Mouse (Mus musculus) liver, embryonic 11.5 days (tissue): ENCODE results near the gene Fn3k. TPM values are rescaled to one million over a fixed set of nuclear protein-coding genes. Genes with fewer than 3 reads are reported as not detected.

Source experiments
- ATAC-seq: fragments of 200-750 bp; cut with Nextera tagmentation; replicated peaks from 2 replicates; pipeline ENCODE4 v1.8.0; 2017; ENCODE audit warnings: moderate number of reproducible peaks, mild to moderate bottlenecking, moderate TSS enrichment, moderate library complexity; ENCODE audit not compliant: low FRiP score
- DNase-seq: peaks from one replicate; pipeline ENCODE4 v3.0.0-alpha.2; 2017; ENCODE audit warnings: low spot score
- H3K27ac ChIP-seq: fragments of 300-500 bp; sonication (generic); 2 replicates; pipeline ENCODE4 v1.5.1; 2014; ENCODE audit warnings: mild to moderate bottlenecking, low read depth, low read length, control low read depth
- H3K27me3 ChIP-seq: fragments of 300-500 bp; sonication (generic); replicated peaks from 2 replicates; pipeline ENCODE4 v1.6.1; 2014; ENCODE audit warnings: low read length, mixed read lengths; ENCODE audit not compliant: control insufficient read depth, insufficient read depth
- H3K36me3 ChIP-seq: fragments of 300-500 bp; sonication (generic); 2 replicates; pipeline ENCODE4 v1.6.1; 2014; ENCODE audit warnings: mild to moderate bottlenecking, low read length, moderate library complexity, mixed read lengths; ENCODE audit not compliant: control insufficient read depth, insufficient read depth
- H3K4me1 ChIP-seq: fragments of 300-500 bp; sonication (generic); replicated peaks from 2 replicates; pipeline ENCODE4 v1.6.1; 2014; ENCODE audit warnings: low read length, mixed read lengths; ENCODE audit not compliant: control insufficient read depth, insufficient read depth
- H3K4me2 ChIP-seq: fragments of 300-500 bp; sonication (generic); 2 replicates; pipeline ENCODE4 v1.6.1; 2014; ENCODE audit warnings: mild to moderate bottlenecking, control low read depth, moderate library complexity
- H3K4me3 ChIP-seq: fragments of 300-500 bp; sonication (generic); 2 replicates; pipeline ENCODE4 v1.5.1; 2014; ENCODE audit warnings: low read depth, low read length, control low read depth
- H3K9ac ChIP-seq: fragments of 300-500 bp; sonication (generic); 2 replicates; pipeline ENCODE4 v1.6.1; 2014; ENCODE audit warnings: low read depth, low read length, control low read depth
- H3K9me3 ChIP-seq: fragments of 300-500 bp; sonication (generic); 2 replicates; pipeline ENCODE4 v1.6.1; 2016; ENCODE audit warnings: low read length, inconsistent platforms, mixed read lengths; ENCODE audit not compliant: control insufficient read depth
- WGBS: fragments of 180-500 bp; shearing (Covaris S2); extraction: QIAGEN DNeasy Blood & Tissue Kit; methylation state at CpG from one replicate; pipeline ENCODE4 v1.1.7; 2014; 5-methylcytosine and 5-hydroxymethylcytosine counted together
- microRNA-seq: library from miRNA; unstranded; fragments of <30 nt; microRNA quantifications from one replicate; pipeline ENCODE4, GENCODE M21; 2017; ENCODE audit warnings: borderline number of aligned reads
- polyA plus RNA-seq: library from polyadenylated mRNA; unstranded; fragments of >200 nt; fragmentation: Nextera tagmentation; extraction: Ambion mirVana; gene quantifications from 2 replicates; pipeline ENCODE4 v1.2.1, GENCODE M21; 2014

Fn3k gene
- polyA plus RNA-seq, 1 experiment from 2014 or later = 4.7 TPM

DNA sequence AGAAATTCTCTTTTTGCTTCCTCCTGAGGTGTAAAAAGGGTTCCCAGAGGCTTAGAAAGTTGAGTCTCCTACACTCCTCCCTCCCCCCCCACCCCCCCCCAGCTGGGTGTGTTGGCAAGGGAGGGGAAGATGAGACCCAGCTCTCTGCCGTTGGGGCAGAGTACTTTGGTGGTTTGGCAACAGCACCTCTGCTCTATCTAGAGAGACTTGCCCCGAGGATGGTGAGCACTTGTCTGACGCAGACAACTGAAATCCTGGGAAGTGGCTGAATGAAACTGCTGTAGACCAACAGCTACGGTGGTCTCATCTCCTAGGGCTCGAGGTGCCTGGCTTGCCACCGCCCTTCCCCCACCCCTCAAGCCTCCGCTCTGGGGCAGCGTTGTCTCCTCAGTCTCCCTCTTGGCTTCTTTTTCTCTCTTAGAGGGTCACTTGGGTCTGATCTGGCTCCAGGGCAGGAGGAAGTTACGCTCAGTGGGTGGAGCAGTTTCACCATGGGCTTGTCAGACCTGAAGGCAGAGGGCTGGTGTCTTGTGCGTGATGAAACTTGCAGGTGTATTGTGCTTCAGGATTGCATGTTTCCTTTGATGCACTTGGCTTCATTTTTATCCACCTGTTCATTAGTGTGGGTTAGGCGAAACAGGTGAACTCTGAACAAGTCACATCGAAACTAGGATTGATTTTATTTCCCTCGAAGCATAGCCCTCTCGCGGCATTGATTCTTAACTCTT lies 44.9 kb downstream of the Fn3k start:
- Histone ChIP-seq H3K4me2 (no peak overlapping the region), H3K4me3 (no peak overlapping the region), H3K27me3 (no peaks in the 10 kb centered on the region), H3K4me1 (no peaks in the 10 kb centered on the region; the same call in 1 of the 2 replicates), H3K27ac (no peak overlapping the region), H3K9ac (no peak overlapping the region), H3K9me3 (no peaks in the 10 kb centered on the region), H3K36me3 (peaks cover 4% of the 10 kb centered on the region; the same call in 1 of the 2 replicates)
- ATAC-seq = no peak
- WGBS = 89% methylated on average over 15 of the region's 15 CpGs
- DNase-seq = no peak

DNA sequence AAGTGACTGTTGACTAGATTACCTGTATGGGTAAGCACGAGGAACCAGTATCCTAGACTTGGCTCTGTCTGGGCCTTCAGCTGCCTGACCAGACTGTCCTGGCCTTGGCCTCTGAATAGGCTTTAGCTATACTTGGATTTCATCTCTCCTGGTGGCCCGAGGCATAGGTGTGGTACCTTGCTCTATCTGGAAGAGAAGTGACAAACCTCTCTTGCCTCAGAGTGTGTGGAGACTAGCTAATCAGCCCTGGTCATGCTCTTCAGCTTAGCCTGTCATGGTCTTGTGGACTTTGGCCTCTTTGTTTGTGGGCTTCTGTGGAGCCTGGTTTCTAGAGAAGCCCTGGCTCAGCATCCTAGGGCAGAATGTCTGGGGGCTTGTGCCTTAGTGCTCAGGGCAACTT lies 46.4 kb downstream of the Fn3k start:
- H3K4me2 ChIP-seq = no peak overlapping the region
- no peak overlapping the region for H3K4me3 ChIP-seq
- no peaks in the 10 kb centered on the region for H3K27me3 ChIP-seq
- 88% methylated on average over 2 of the region's 2 CpGs for WGBS
- H3K27ac ChIP-seq = no peak overlapping the region
- H3K4me1 ChIP-seq = no peaks in the 10 kb centered on the region; the same call in 1 of the 2 replicates
- ATAC-seq (no peak; the same call in 1 of the 2 replicates), DNase-seq (no peak)
- peaks cover 3% of the 10 kb centered on the region; the same call in 1 of the 2 replicates for H3K36me3 ChIP-seq
- H3K9me3 ChIP-seq = no peaks in the 10 kb centered on the region
- no peak overlapping the region for H3K9ac ChIP-seq

DNA sequence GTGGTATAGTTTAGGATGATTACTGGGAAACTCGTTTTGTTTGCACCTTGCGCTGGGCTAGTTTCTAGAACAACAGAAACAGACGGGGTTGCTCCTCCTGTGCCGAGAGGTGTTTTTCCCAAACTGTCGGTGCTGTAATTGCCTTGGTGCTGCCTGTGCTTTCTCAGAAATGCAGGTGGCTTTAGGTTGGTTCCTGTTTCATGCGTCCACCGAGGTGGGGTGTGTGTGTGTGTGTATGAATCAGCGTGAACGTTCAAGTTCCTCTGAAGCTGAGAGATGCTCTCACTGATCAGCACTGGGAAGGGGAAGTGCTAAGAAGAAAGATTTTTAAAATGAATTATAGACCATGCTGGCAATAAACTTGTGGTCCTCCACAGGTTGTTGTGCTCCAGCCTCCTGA lies 51.2 kb downstream of the Fn3k start:
- Histone ChIP-seq H3K27me3 (no peaks in the 10 kb centered on the region), H3K27ac (no peak overlapping the region), H3K9me3 (no peaks in the 10 kb centered on the region), H3K4me3 (no peak overlapping the region), H3K9ac (no peak overlapping the region), H3K4me1 (no peaks in the 10 kb centered on the region), H3K36me3 (peaks cover 2% of the 10 kb centered on the region; the same call in 1 of the 2 replicates), H3K4me2 (no peak overlapping the region)
- DNase-seq (no peak), ATAC-seq (no peak)
- 68% methylated on average over 9 of the region's 9 CpGs for WGBS

DNA sequence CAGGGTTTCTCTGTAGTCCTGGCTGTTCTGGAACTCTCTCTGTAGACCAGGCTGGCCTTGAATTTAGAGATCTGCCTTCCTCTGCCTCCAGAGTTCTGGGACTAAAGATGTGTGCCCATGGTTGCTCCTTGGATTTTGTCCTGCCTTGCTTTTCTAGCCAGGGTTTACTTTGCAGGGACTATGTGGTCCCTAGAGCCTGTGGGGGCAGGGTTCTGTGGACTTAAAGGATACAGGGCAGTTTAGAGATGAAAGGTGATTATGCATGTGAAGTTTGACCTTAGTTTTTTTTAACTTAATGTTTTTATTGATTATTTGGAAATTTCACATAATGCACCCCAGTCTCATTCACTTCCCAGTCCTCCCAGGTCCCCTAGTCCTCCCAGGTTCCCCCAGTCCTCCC lies 55.9 kb downstream of the Fn3k start:
- Histone ChIP-seq H3K27ac (no peak overlapping the region), H3K4me3 (no peak overlapping the region), H3K4me2 (no peak overlapping the region), H3K4me1 (no peaks in the 10 kb centered on the region), H3K9me3 (no peaks in the 10 kb centered on the region), H3K27me3 (no peaks in the 10 kb centered on the region), H3K9ac (no peak overlapping the region), H3K36me3 (0 out of 2 replicates have a peak, but pooled peaks cover 2% of the 10 kb centered on the region)
- no peak for ATAC-seq
- no peak for DNase-seq

Small RNAs within 50 kb of the gene (microRNA-seq; reads per million reads assigned to microRNA genes)
- gene Mir7236 = not detected

Other genes starting within 250 kb of the Fn3k start
- 5.1 and 5.6 TPM in 2 replicates for gene Hexdc, start 230.5 kb upstream of the Fn3k start, polyA plus RNA-seq
- gene Ogfod3, start 230.2 kb upstream of the Fn3k start, polyA plus RNA-seq = 21.7 and 23.4 TPM in 2 replicates
- 35.1 and 38.2 TPM in 2 replicates for gene Cybc1, start 205.6 kb upstream of the Fn3k start, polyA plus RNA-seq
- 81.5 and 89.4 TPM in 2 replicates for gene Narf, start 197.7 kb upstream of the Fn3k start, polyA plus RNA-seq
- 9.3 and 10.7 TPM in 2 replicates for gene Foxk2, start 174.9 kb upstream of the Fn3k start, polyA plus RNA-seq
- gene Wdr45b, start 80.5 kb upstream of the Fn3k start, polyA plus RNA-seq = 53.3 and 55.4 TPM in 2 replicates
- gene Rab40b, start 46.7 kb upstream of the Fn3k start, polyA plus RNA-seq = 0.94 and 1.2 TPM in 2 replicates
- gene Fn3krp, start 13.5 kb upstream of the Fn3k start, polyA plus RNA-seq = 8.6 and 10.5 TPM in 2 replicates
- 35.9 and 37.7 TPM in 2 replicates for gene Tbcd, start 17.0 kb downstream of the Fn3k start, polyA plus RNA-seq
- gene Zfp750, start 84.4 kb downstream of the Fn3k start, polyA plus RNA-seq = 0.16 and 0.26 TPM in 2 replicates
- 3.6 and 5.9 TPM in 2 replicates for gene B3gntl1, start 238.2 kb downstream of the Fn3k start, polyA plus RNA-seq